Mouse (Mus musculus): ENCODE measurements around the gene Ppm1h. TPM values are rescaled to one million over a fixed set of nuclear protein-coding genes. Genes with fewer than 3 reads are reported as not detected.
A peak's percentile ranks its signal among the peaks of the same experiment; 100 is the strongest.

The Ppm1h gene
- polyA plus RNA-seq, 1 experiment from 2014 or later = 10.4 TPM

DNA sequence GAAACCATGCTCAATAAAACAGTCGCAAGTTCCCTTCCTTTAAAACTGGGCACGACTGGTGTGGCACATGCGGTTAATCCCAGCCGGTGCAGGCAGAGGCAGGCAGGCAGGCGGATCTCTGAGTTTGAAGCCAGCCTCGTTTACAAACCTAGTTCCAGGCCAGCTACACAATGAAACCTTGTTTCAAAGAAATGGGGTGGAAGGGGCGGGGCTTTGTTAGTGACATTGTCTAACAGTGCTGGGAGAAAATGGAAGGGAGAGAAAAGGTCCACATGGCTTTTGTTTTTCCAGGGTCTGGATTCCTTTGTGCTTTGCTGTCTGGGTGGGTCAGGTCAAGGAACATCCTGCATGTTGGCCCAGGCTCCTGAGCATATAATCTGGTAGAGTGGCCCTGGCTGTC lies 124.3 kb downstream of the Ppm1h start:
- Histone ChIP-seq H3K4me1 (ENCODE audit: insufficient read depth, low read depth, low read length) (no peaks in the 10 kb centered on the region; the same call in 1 of the 2 replicates), H3K27me3 (replicated peaks; ENCODE audit: insufficient read depth, low read length) (no peaks in the 10 kb centered on the region), H3K4me3 (ENCODE audit: low read depth, low read length) (no peak overlapping the region), H3K9ac (replicated peaks; ENCODE audit: low read depth) (no peak overlapping the region), H3K36me3 (ENCODE audit: insufficient read depth, low read length) (no peaks in the 10 kb centered on the region), H3K27ac (ENCODE audit: low read length) (no peak overlapping the region), H3K4me2 (replicated peaks; ENCODE audit: low read depth, low read length) (no peak overlapping the region), H3K9me3 (ENCODE audit: low read length) (no peaks in the 10 kb centered on the region)
- ATAC-seq (no peak), DNase-seq (ENCODE audit: low spot score) (no peak)
- WGBS = 53% methylated on average over 7 of the region's 7 CpGs
- no peak for TF ChIP-seq EP300 (IDR thresholded peaks at IDR 0.05)

DNA sequence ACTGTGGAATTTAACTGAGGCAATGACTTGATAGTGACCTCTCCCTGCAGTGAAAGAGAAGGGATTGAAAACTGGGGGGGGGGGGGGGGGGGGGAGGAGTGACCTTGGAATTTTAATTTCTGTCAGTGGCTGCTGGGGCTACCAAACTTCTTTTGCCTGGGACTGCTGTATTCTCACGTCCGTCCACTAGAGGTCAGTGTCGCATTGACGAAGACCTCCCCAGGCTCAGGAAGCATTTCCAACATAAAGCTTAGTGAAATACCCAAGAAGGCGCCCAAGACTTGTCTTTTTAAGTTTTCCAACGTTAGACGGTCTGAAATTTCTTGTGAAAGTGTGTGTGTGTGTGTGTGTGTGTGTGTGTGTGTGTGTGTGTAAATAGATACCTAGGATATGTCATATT lies 125.3 kb downstream of the Ppm1h start:
- DNase-seq (ENCODE audit: low spot score) (peak; percentile 89), ATAC-seq (peak; percentile 19; the same call in 1 of the 2 replicates)
- no peaks in the 10 kb centered on the region for H3K27me3 ChIP-seq (replicated peaks; ENCODE audit: insufficient read depth, low read length)
- no peaks in the 10 kb centered on the region for H3K36me3 ChIP-seq (ENCODE audit: insufficient read depth, low read length)
- H3K4me1 ChIP-seq (ENCODE audit: insufficient read depth, low read depth, low read length) = no peaks in the 10 kb centered on the region; the same call in 1 of the 2 replicates
- H3K9ac ChIP-seq (replicated peaks; ENCODE audit: low read depth) = no peak overlapping the region
- no peak overlapping the region for H3K4me2 ChIP-seq (replicated peaks; ENCODE audit: low read depth, low read length)
- TF ChIP-seq CTCF (IDR thresholded peaks at IDR 0.05) (peak; percentile 88), EP300 (IDR thresholded peaks at IDR 0.05) (no peak)
- H3K4me3 ChIP-seq (ENCODE audit: low read depth, low read length) = no peak overlapping the region
- H3K27ac ChIP-seq (ENCODE audit: low read length) = no peak overlapping the region
- WGBS = 4% methylated on average over 7 of the region's 7 CpGs
- no peaks in the 10 kb centered on the region for H3K9me3 ChIP-seq (ENCODE audit: low read length)

DNA sequence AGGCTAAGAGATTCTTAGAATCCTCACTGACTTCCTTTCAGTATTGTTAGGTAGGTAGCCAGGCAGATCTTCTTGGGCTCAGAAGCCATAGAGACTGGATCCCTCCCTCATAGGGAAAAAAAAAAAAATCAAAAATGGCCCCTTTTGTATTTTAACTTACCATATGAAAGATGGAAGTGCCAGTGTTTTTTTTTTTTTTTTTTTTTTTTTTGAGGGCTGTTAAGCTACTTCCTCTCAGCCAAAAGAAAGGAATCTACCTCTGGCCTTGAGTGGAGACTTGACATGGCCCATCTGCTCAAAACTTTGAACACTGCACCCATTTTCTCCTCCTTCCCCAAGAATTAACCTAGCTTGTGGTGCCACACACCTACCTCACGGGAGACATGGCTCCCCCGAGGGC lies 127.3 kb downstream of the Ppm1h start:
- H3K4me2 ChIP-seq (replicated peaks; ENCODE audit: low read depth, low read length) = no peak overlapping the region
- H3K4me1 ChIP-seq (ENCODE audit: insufficient read depth, low read depth, low read length) = no peaks in the 10 kb centered on the region; the same call in 1 of the 2 replicates
- TF ChIP-seq CTCF (IDR thresholded peaks at IDR 0.05) = no peak
- TF ChIP-seq EP300 (IDR thresholded peaks at IDR 0.05) = no peak
- H3K36me3 ChIP-seq (ENCODE audit: insufficient read depth, low read length) = no peaks in the 10 kb centered on the region
- DNase-seq (ENCODE audit: low spot score) = no peak
- no peaks in the 10 kb centered on the region for H3K27me3 ChIP-seq (replicated peaks; ENCODE audit: insufficient read depth, low read length)
- H3K4me3 ChIP-seq (ENCODE audit: low read depth, low read length) = no peak overlapping the region
- peak overlapping the region; percentile 11; the same call in 1 of the 2 replicates for H3K27ac ChIP-seq (ENCODE audit: low read length)
- H3K9ac ChIP-seq (replicated peaks; ENCODE audit: low read depth) = no peak overlapping the region
- ATAC-seq = no peak
- WGBS = 48% methylated on average over 2 of the region's 2 CpGs
- H3K9me3 ChIP-seq (ENCODE audit: low read length) = no peaks in the 10 kb centered on the region

DNA sequence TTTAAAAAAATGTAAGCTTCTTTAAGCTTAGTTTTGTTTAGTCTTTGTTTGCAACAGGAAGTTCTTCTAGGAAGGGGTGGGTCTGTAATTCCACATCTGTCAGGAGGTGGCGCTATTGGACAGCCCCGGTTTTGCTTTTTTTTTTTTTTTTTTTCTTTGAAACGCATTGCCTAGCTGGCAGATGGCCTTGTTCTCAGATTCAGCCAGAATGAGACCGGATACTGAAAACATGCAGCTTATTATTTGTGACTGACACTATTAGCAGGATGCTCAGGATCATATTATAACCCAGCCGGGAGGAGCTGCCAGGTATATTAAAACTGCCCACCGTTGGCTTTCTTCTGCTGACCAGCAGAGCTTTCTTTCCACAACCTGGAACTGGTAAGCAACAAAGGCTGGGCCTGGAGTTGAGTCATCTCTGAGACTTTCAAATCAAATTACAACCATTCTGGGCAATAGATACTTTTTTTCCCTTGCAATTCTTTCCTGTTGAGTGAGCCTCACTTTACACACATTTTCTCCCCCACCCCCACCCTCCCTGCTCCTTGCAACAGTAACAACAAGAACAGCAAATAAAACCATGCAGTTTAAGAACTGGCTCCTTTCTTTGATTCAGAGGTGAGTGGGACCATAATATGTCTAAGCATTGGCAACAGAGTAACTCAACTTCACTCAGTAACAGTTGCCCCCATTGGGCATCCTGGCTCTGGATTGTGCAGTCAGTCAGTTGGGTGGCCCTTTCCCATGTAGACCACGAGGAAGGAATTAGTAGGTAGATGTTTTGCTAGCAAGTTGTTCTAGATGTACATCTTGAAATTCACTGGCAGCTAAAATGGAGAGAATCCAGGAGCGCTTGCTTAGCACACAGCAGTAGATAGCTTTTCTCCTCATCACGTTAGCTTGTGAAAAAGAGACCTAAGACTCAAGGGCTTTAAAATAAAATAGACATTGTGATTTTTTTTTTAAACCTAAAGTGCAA lies 128.9 kb downstream of the Ppm1h start:
- H3K9me3 ChIP-seq (ENCODE audit: low read length) = no peaks in the 10 kb centered on the region
- DNase-seq (ENCODE audit: low spot score) = peak; percentile 90
- no peaks in the 10 kb centered on the region for H3K27me3 ChIP-seq (replicated peaks; ENCODE audit: insufficient read depth, low read length)
- H3K27ac ChIP-seq (ENCODE audit: low read length) = no peak overlapping the region
- H3K4me2 ChIP-seq (replicated peaks; ENCODE audit: low read depth, low read length) = no peak overlapping the region
- no peak overlapping the region for H3K4me3 ChIP-seq (ENCODE audit: low read depth, low read length)
- H3K36me3 ChIP-seq (ENCODE audit: insufficient read depth, low read length) = no peaks in the 10 kb centered on the region
- TF ChIP-seq EP300 (IDR thresholded peaks at IDR 0.05) (peak; percentile 84), CTCF (IDR thresholded peaks at IDR 0.05) (peak; percentile 86)
- no peak overlapping the region for H3K9ac ChIP-seq (replicated peaks; ENCODE audit: low read depth)
- peak; percentile 47; the same call in 1 of the 2 replicates for ATAC-seq
- H3K4me1 ChIP-seq (ENCODE audit: insufficient read depth, low read depth, low read length) = no peaks in the 10 kb centered on the region; the same call in 1 of the 2 replicates
- WGBS = 27% methylated on average over 9 of the region's 9 CpGs

DNA sequence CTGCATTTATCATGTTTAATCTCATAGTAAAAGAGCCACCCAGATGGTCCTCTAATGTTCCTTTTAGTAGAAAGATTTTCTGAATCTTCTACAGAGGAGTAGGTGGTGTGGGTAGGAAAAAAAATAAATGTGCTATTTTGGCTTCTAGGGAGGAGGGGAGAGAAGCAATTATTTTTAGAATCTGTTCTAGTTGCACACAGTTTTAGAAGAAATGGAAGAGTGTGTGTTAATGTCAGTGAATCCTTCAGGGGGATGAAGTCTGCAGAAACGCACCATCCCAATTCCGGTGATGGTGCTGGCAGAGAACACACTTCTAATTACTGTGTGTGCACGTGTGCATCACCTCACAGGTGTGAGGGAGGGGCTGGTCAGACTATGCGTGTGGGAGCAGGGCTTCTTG lies 129.6 kb downstream of the Ppm1h start:
- 77% methylated on average over 4 of the region's 4 CpGs for WGBS
- Histone ChIP-seq H3K4me2 (replicated peaks; ENCODE audit: low read depth, low read length) (no peak overlapping the region), H3K36me3 (ENCODE audit: insufficient read depth, low read length) (no peaks in the 10 kb centered on the region), H3K4me1 (ENCODE audit: insufficient read depth, low read depth, low read length) (no peaks in the 10 kb centered on the region), H3K27me3 (replicated peaks; ENCODE audit: insufficient read depth, low read length) (no peaks in the 10 kb centered on the region), H3K9ac (replicated peaks; ENCODE audit: low read depth) (no peak overlapping the region), H3K27ac (ENCODE audit: low read length) (no peak overlapping the region), H3K4me3 (ENCODE audit: low read depth, low read length) (no peak overlapping the region), H3K9me3 (ENCODE audit: low read length) (no peaks in the 10 kb centered on the region)
- TF ChIP-seq EP300 (IDR thresholded peaks at IDR 0.05) (no peak), CTCF (IDR thresholded peaks at IDR 0.05) (no peak)
- no peak for ATAC-seq
- DNase-seq (ENCODE audit: low spot score) = no peak

DNA sequence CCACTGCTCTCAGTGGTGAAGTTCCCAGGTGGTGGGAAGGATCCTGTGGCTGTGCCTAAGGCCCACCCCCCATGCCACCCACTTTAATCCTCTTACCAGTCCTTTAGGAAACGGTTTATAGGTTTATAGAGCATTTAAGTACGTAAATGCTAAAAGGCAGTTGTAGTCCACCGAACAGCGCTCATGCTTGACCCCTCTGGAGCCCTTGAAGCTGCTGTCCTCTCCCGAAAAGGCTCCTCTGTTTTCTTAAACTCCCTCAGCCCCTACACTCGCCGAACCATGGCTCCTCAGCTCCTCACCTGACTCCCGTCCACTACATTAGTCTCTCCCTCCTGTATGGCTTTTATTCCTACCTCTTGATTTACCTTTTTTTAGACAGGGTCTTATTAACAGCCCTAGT lies 131.3 kb downstream of the Ppm1h start:
- no peaks in the 10 kb centered on the region for H3K4me1 ChIP-seq (ENCODE audit: insufficient read depth, low read depth, low read length)
- WGBS = 68% methylated on average over 8 of the region's 8 CpGs
- H3K27ac ChIP-seq (ENCODE audit: low read length) = no peak overlapping the region
- H3K4me3 ChIP-seq (ENCODE audit: low read depth, low read length) = no peak overlapping the region
- H3K27me3 ChIP-seq (replicated peaks; ENCODE audit: insufficient read depth, low read length) = no peaks in the 10 kb centered on the region
- no peak for TF ChIP-seq CTCF (IDR thresholded peaks at IDR 0.05)
- TF ChIP-seq EP300 (IDR thresholded peaks at IDR 0.05) = no peak
- DNase-seq (ENCODE audit: low spot score) (no peak), ATAC-seq (no peak)
- H3K9ac ChIP-seq (replicated peaks; ENCODE audit: low read depth) = no peak overlapping the region
- no peak overlapping the region for H3K4me2 ChIP-seq (replicated peaks; ENCODE audit: low read depth, low read length)
- no peaks in the 10 kb centered on the region for H3K9me3 ChIP-seq (ENCODE audit: low read length)
- no peaks in the 10 kb centered on the region for H3K36me3 ChIP-seq (ENCODE audit: insufficient read depth, low read length)

All from lung, postnatal 0 days (tissue).